Mouse (Mus musculus): ENCODE measurements around the gene Stab2. TPM values are rescaled to one million over a fixed set of nuclear protein-coding genes. Genes with fewer than 3 reads are reported as not detected.
A peak's percentile ranks its signal among the peaks of the same experiment; 100 is the strongest.

Stab2 gene
- polyA plus RNA-seq, 1 experiment from 2014 or later: 0.53 TPM

- Histone ChIP-seq H3K36me3 (no peaks in the 10 kb centered on the region), H3K4me2 (no peak overlapping the region), H3K9me3 (no peaks in the 10 kb centered on the region), H3K27me3 (replicated peaks) (peaks cover 10% of the 10 kb centered on the region; the same call in 1 of the 2 replicates), H3K27ac (replicated peaks) (no peak overlapping the region), H3K9ac (no peak overlapping the region), H3K4me3 (no peak overlapping the region), H3K4me1 (peaks cover 24% of the 10 kb centered on the region)
- no peak for ATAC-seq (ENCODE audit: extremely low read depth, insufficient number of reproducible peaks, low FRiP score, low TSS enrichment)
- 74% methylated on average over 15 of the region's 15 CpGs for WGBS
These were observed 28.0 kb upstream of the Stab2 start for GRCm38 (mm10) chr10:87035866-87036265.

- ATAC-seq (ENCODE audit: extremely low read depth, insufficient number of reproducible peaks, low FRiP score, low TSS enrichment): no peak
- Histone ChIP-seq H3K4me2 (no peak overlapping the region), H3K4me3 (no peak overlapping the region), H3K27me3 (replicated peaks) (peaks cover 7% of the 10 kb centered on the region; the same call in 1 of the 2 replicates), H3K9me3 (no peaks in the 10 kb centered on the region), H3K36me3 (no peaks in the 10 kb centered on the region), H3K4me1 (peaks cover 14% of the 10 kb centered on the region), H3K27ac (replicated peaks) (no peak overlapping the region), H3K9ac (no peak overlapping the region)
- WGBS: 73% methylated on average over 8 of the region's 8 CpGs
These were observed 24.9 kb upstream of the Stab2 start for GRCm38 (mm10) chr10:87032768-87033167.

GRCm38 (mm10) chr10:87024884-87025283, 17.1 kb upstream of the Stab2 start:
- Histone ChIP-seq H3K27ac (replicated peaks) (no peak overlapping the region), H3K4me2 (no peak overlapping the region), H3K4me1 (no peaks in the 10 kb centered on the region), H3K9me3 (no peaks in the 10 kb centered on the region), H3K36me3 (no peaks in the 10 kb centered on the region), H3K4me3 (no peak overlapping the region), H3K9ac (no peak overlapping the region), H3K27me3 (replicated peaks) (peaks cover 7% of the 10 kb centered on the region)
- WGBS: 1% methylated on average over 8 of the region's 10 CpGs
- peak; percentile 25; the same call in 1 of the 2 replicates for ATAC-seq (ENCODE audit: extremely low read depth, insufficient number of reproducible peaks, low FRiP score, low TSS enrichment)

- Histone ChIP-seq H3K4me2 (no peak overlapping the region), H3K27me3 (replicated peaks) (peaks cover 13% of the 10 kb centered on the region), H3K4me1 (peaks cover 9% of the 10 kb centered on the region), H3K27ac (replicated peaks) (no peak overlapping the region), H3K9me3 (no peaks in the 10 kb centered on the region), H3K4me3 (no peak overlapping the region), H3K9ac (no peak overlapping the region), H3K36me3 (no peaks in the 10 kb centered on the region)
- 56% methylated on average over 16 of the region's 16 CpGs for WGBS
- ATAC-seq (ENCODE audit: extremely low read depth, insufficient number of reproducible peaks, low FRiP score, low TSS enrichment): no peak
These were observed 12.9 kb upstream of the Stab2 start for GRCm38 (mm10) chr10:87020711-87021110.

GRCm38 (mm10) chr10:87018876-87019275, 11.1 kb upstream of the Stab2 start:
- Histone ChIP-seq H3K36me3 (no peaks in the 10 kb centered on the region), H3K4me2 (no peak overlapping the region), H3K9ac (no peak overlapping the region), H3K9me3 (no peaks in the 10 kb centered on the region), H3K27me3 (replicated peaks) (peaks cover 13% of the 10 kb centered on the region), H3K4me1 (peaks cover 17% of the 10 kb centered on the region), H3K4me3 (no peak overlapping the region), H3K27ac (replicated peaks) (no peak overlapping the region)
- no peak for ATAC-seq (ENCODE audit: extremely low read depth, insufficient number of reproducible peaks, low FRiP score, low TSS enrichment)
- 66% methylated on average over 9 of the region's 9 CpGs for WGBS

GRCm38 (mm10) chr10:87016151-87016692, 8.4 kb upstream of the Stab2 start:
- Histone ChIP-seq H3K36me3 (no peaks in the 10 kb centered on the region), H3K9me3 (no peaks in the 10 kb centered on the region), H3K4me3 (no peak overlapping the region), H3K4me2 (peak overlapping the region; percentile 7; the same call in 1 of the 2 replicates), H3K27ac (replicated peaks) (no peak overlapping the region), H3K27me3 (replicated peaks) (peaks cover 10% of the 10 kb centered on the region; the same call in 1 of the 2 replicates), H3K4me1 (peaks cover 17% of the 10 kb centered on the region), H3K9ac (no peak overlapping the region)
- no peak; the same call in 1 of the 2 replicates for ATAC-seq (ENCODE audit: extremely low read depth, insufficient number of reproducible peaks, low FRiP score, low TSS enrichment)
- WGBS: 39% methylated on average over 9 of the region's 9 CpGs

- no peak overlapping the region for H3K4me3 ChIP-seq
- no peak for ATAC-seq (ENCODE audit: extremely low read depth, insufficient number of reproducible peaks, low FRiP score, low TSS enrichment)
- H3K4me2 ChIP-seq: no peak overlapping the region
- peaks cover 6% of the 10 kb centered on the region; the same call in 1 of the 2 replicates for H3K27me3 ChIP-seq (replicated peaks)
- WGBS: 15% methylated on average over 5 of the region's 5 CpGs
- no peak overlapping the region for H3K9ac ChIP-seq
- no peaks in the 10 kb centered on the region for H3K36me3 ChIP-seq
- no peaks in the 10 kb centered on the region for H3K9me3 ChIP-seq
- no peak overlapping the region for H3K27ac ChIP-seq (replicated peaks)
- H3K4me1 ChIP-seq: peaks cover 17% of the 10 kb centered on the region
These were observed 7.6 kb upstream of the Stab2 start for GRCm38 (mm10) chr10:87015403-87015802.

- H3K36me3 ChIP-seq: no peaks in the 10 kb centered on the region
- no peak overlapping the region for H3K4me3 ChIP-seq
- peaks cover 4% of the 10 kb centered on the region; the same call in 1 of the 2 replicates for H3K27me3 ChIP-seq (replicated peaks)
- peaks cover 17% of the 10 kb centered on the region for H3K4me1 ChIP-seq
- no peak overlapping the region for H3K9ac ChIP-seq
- H3K27ac ChIP-seq (replicated peaks): no peak overlapping the region
- WGBS: 55% methylated on average over 7 of the region's 7 CpGs
- no peaks in the 10 kb centered on the region for H3K9me3 ChIP-seq
- no peak for ATAC-seq (ENCODE audit: extremely low read depth, insufficient number of reproducible peaks, low FRiP score, low TSS enrichment)
- H3K4me2 ChIP-seq: no peak overlapping the region
These were observed 6.7 kb upstream of the Stab2 start for GRCm38 (mm10) chr10:87014391-87014965.

GRCm38 (mm10) chr10:87012087-87012486, 4.3 kb upstream of the Stab2 start:
- Histone ChIP-seq H3K9me3 (no peaks in the 10 kb centered on the region), H3K27ac (replicated peaks) (no peak overlapping the region), H3K36me3 (no peaks in the 10 kb centered on the region), H3K4me2 (no peak overlapping the region), H3K4me1 (peaks cover 17% of the 10 kb centered on the region), H3K4me3 (no peak overlapping the region), H3K27me3 (replicated peaks) (peaks cover 6% of the 10 kb centered on the region; the same call in 1 of the 2 replicates), H3K9ac (no peak overlapping the region)
- WGBS: 84% methylated on average over 7 of the region's 7 CpGs
- ATAC-seq (ENCODE audit: extremely low read depth, insufficient number of reproducible peaks, low FRiP score, low TSS enrichment): no peak

GRCm38 (mm10) chr10:87008215-87008499, 332 bp upstream of the Stab2 start:
- Histone ChIP-seq H3K4me1 (no peaks in the 10 kb centered on the region), H3K4me3 (no peak overlapping the region), H3K4me2 (no peak overlapping the region), H3K9ac (no peak overlapping the region), H3K27me3 (replicated peaks) (peaks cover 6% of the 10 kb centered on the region; the same call in 1 of the 2 replicates), H3K9me3 (no peaks in the 10 kb centered on the region), H3K36me3 (no peaks in the 10 kb centered on the region), H3K27ac (replicated peaks) (no peak overlapping the region)
- WGBS: 73% methylated on average over 3 of the region's 3 CpGs
- no peak for ATAC-seq (ENCODE audit: extremely low read depth, insufficient number of reproducible peaks, low FRiP score, low TSS enrichment)

- H3K9ac ChIP-seq: no peak overlapping the region
- peaks cover 30% of the 10 kb centered on the region for H3K27me3 ChIP-seq (replicated peaks)
- H3K36me3 ChIP-seq: no peaks in the 10 kb centered on the region
- no peak for ATAC-seq (ENCODE audit: extremely low read depth, insufficient number of reproducible peaks, low FRiP score, low TSS enrichment)
- no peak overlapping the region for H3K4me2 ChIP-seq
- no peaks in the 10 kb centered on the region for H3K9me3 ChIP-seq
- 67% methylated on average over 14 of the region's 14 CpGs for WGBS
- peaks cover 22% of the 10 kb centered on the region for H3K4me1 ChIP-seq
- no peak overlapping the region for H3K4me3 ChIP-seq
- H3K27ac ChIP-seq (replicated peaks): no peak overlapping the region
These were observed 15.4 kb downstream of the Stab2 start for GRCm38 (mm10) chr10:86992238-86992976.

Data from heart, embryonic 13.5 days (tissue).